ENCODE assay signal across 27 mouse cellular contexts in genomic region chr10:118476696-118477095, GRCm38 (mm10). TPM values are rescaled to one million over a fixed set of nuclear protein-coding genes. Genes with fewer than 3 reads are reported as not detected.
DNase-seq lines count a peak whose midpoint lies in the region; ATAC-seq and TF ChIP-seq lines count a peak whose summit lies in the region.
"Had no signal": no experiment of that assay in that cellular context is flagged by ENCODE, and none has a peak within 500 bp of the region (broad histone marks: within the 10 kb centered on the region; RNA-seq: fewer than 3 reads in every experiment).

No protein-coding gene starts in this region.

- no peak overlapping the region for H3K27ac ChIP-seq in left cerebral cortex, adult 2 months
- H3K27ac ChIP-seq: embryonic facial prominence, embryonic 15.5 days; forebrain, embryonic 10.5 days; heart, embryonic 13.5 days; hindbrain, postnatal 0 days; liver, embryonic 13.5 days; midbrain, embryonic 13.5 days had no signal

- no peak for TF ChIP-seq CTCF in left cerebral cortex, adult 2 months (IDR thresholded peaks at IDR 0.05)

- peak; percentile 9 to 10 for DNase-seq in left cerebral cortex, adult 18-20 months (ENCODE audit: low spot score in 2 of 2)
- no peak for DNase-seq in left cerebral cortex, adult 2 months (ENCODE audit: extremely low spot score in 1 of 2, low spot score in 2 of 2)
- peak; percentile 71 for DNase-seq in layer of hippocampus, adult 9-11 months
- DNase-seq in right cerebral cortex, postnatal 36 days (ENCODE audit: low spot score in 2 of 2) = peak; percentile 8 to 14
- no peak for DNase-seq in liver
- no peak for DNase-seq in lung, postnatal 14 days
- DNase-seq: adrenal gland, postnatal 36 days; cerebellum, adult 8-10 months; embryo, embryonic 11 days; heart, postnatal 4 days; kidney, adult 2 months; kidney, postnatal 25 days; liver, embryonic 13.5 days; retina, postnatal 1 day; thymus, adult 18-20 months had no signal

- peak; percentile 23 for ATAC-seq in inflammation-experienced regulatory T-cells, adult 6 months
- ATAC-seq: hindbrain, postnatal 0 days; midbrain, embryonic 13.5 days; Patski had no signal

- intact Hi-C loops in left cerebral cortex, adult 2 months (cut with DNase I) = no loop called here

- H3K4me3 ChIP-seq in left cerebral cortex, adult 2 months = no peak overlapping the region
- H3K4me3 ChIP-seq: embryonic facial prominence, embryonic 15.5 days; forebrain, embryonic 10.5 days; heart, embryonic 13.5 days; liver, embryonic 13.5 days; midbrain, embryonic 13.5 days had no signal

RNA-seq across cellular contexts. Expression of gene Ifng, which starts 35.9 kb away (rescaled TPM):
- not detected for total RNA-seq in left cerebral cortex, adult 18-20 months (2021)
- total RNA-seq in left cerebral cortex, adult 2 months (2021) = not detected
- polyA plus RNA-seq in inflammation-experienced regulatory T-cells, adult 6 months (2017; shearing (Covaris generic)) = 10 to 100 TPM; 12.8 to 71.7 (median 14.6) TPM
- total RNA-seq: adrenal gland, postnatal 36 days; granulocyte monocyte progenitor cell, adult 5-6 weeks; heart, postnatal 4 days; megakaryocyte progenitor cell, adult 5-6 weeks had no signal
- polyA plus RNA-seq: C2C12; embryonic facial prominence, embryonic 15.5 days; forebrain, embryonic 10.5 days; heart, embryonic 13.5 days; hindbrain, postnatal 0 days; kidney, adult 2 months; limb, embryonic 11.5 days; liver, embryonic 13.5 days; lung, embryonic 16.5 days; midbrain, embryonic 13.5 days; Patski had no signal

Comparison
In these comparisons a context has a peak if more than half of its experiments do, and no peak if none do; other contexts are left out.
1. DNase-seq: peak in left cerebral cortex, adult 18-20 months (2 of 2), layer of hippocampus, adult 9-11 months (single experiment) and right cerebral cortex, postnatal 36 days (2 of 2); none in left cerebral cortex, adult 2 months (0 of 2), liver (single experiment) and lung, postnatal 14 days (single experiment).